Mouse (Mus musculus): ENCODE measurements at regions not wholly inside any gene's neighbourhood (a gene's known extent, or its start where the extent isn't known, plus 50 kb on each side); places are given as distances from the start of the nearest gene placed in this dataset.

- no peaks in the 10 kb centered on the region for H3K27me3 ChIP-seq
- no peaks in the 10 kb centered on the region for H3K4me1 ChIP-seq
- H3K27ac ChIP-seq (replicated peaks), result no peak overlapping the region
- no peak overlapping the region for H3K9ac ChIP-seq (replicated peaks)
- H3K36me3 ChIP-seq, result no peaks in the 10 kb centered on the region
- H3K9me3 ChIP-seq, result no peaks in the 10 kb centered on the region
- WGBS, result 80% methylated on average over 13 of the region's 13 CpGs
- H3K4me3 ChIP-seq, result no peak overlapping the region
- H3K4me2 ChIP-seq (replicated peaks), result no peak overlapping the region
- ATAC-seq (replicated peaks), result no peak
Observed at GRCm38 (mm10) chr10:24395999-24396784, 172.9 kb downstream of the Moxd1 start.

GRCm38 (mm10) chr10:24397125-24397524 is 173.8 kb downstream of the Moxd1 start:
- Histone ChIP-seq H3K27ac (replicated peaks) (no peak overlapping the region), H3K4me1 (no peaks in the 10 kb centered on the region), H3K4me3 (no peak overlapping the region), H3K27me3 (no peaks in the 10 kb centered on the region), H3K4me2 (replicated peaks) (no peak overlapping the region), H3K9me3 (no peaks in the 10 kb centered on the region), H3K9ac (replicated peaks) (no peak overlapping the region), H3K36me3 (no peaks in the 10 kb centered on the region)
- no peak for ATAC-seq (replicated peaks)
- 80% methylated on average over 2 of the region's 2 CpGs for WGBS

DNA sequence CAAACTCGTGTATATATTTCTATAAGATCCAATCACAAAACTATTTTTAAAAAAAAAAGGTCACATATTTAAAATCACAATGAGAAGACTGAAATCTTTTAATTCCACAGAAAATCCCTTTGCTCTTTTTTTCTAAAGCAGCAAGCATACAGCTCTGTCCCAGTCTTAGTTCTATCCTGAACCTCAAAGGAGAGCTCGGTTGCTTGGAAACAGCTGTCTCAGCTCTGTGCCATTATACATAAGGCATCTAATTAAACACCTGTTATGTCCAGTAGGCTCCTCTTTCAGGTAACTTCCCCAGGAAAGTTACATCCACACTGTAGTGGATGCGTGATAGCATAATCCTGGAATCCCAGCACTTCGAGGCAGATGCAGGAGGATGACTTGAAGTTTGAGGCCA is 181.5 kb downstream of the Moxd1 start:
- no peaks in the 10 kb centered on the region for H3K9me3 ChIP-seq
- H3K27me3 ChIP-seq, result no peaks in the 10 kb centered on the region
- H3K4me2 ChIP-seq (replicated peaks), result no peak overlapping the region
- no peak overlapping the region for H3K9ac ChIP-seq (replicated peaks)
- no peaks in the 10 kb centered on the region for H3K36me3 ChIP-seq
- peaks cover 5% of the 10 kb centered on the region; the same call in 1 of the 2 replicates for H3K4me1 ChIP-seq
- no peak overlapping the region for H3K4me3 ChIP-seq
- H3K27ac ChIP-seq (replicated peaks), result no peak overlapping the region
- no peak for ATAC-seq (replicated peaks)
- 63% methylated on average over 4 of the region's 4 CpGs for WGBS

DNA sequence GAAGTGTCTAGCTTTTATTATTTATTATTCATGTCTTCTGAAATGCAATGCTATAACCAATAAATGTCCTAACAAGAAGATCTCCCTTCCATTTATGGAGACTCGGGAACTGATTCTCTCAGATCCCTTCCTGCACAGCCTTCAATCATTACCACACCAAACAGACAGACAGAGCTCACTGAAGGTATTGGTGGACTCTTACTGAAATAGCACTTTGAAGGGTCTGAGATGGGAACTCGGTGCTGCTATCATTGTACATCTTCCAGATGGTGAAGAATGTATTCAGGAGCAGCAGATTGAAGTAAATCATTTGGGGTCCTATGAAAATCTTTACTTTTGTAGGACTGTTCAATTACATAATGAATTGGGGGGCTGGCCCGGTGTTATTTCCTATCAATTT is 183.6 kb downstream of the Moxd1 start:
- Histone ChIP-seq H3K4me2 (replicated peaks) (no peak overlapping the region), H3K9ac (replicated peaks) (no peak overlapping the region), H3K4me3 (no peak overlapping the region), H3K9me3 (no peaks in the 10 kb centered on the region), H3K27me3 (no peaks in the 10 kb centered on the region), H3K36me3 (no peaks in the 10 kb centered on the region), H3K27ac (replicated peaks) (no peak overlapping the region), H3K4me1 (peaks cover 5% of the 10 kb centered on the region; the same call in 1 of the 2 replicates)
- ATAC-seq (replicated peaks), result no peak
- 52% methylated on average over 3 of the region's 3 CpGs for WGBS

DNA sequence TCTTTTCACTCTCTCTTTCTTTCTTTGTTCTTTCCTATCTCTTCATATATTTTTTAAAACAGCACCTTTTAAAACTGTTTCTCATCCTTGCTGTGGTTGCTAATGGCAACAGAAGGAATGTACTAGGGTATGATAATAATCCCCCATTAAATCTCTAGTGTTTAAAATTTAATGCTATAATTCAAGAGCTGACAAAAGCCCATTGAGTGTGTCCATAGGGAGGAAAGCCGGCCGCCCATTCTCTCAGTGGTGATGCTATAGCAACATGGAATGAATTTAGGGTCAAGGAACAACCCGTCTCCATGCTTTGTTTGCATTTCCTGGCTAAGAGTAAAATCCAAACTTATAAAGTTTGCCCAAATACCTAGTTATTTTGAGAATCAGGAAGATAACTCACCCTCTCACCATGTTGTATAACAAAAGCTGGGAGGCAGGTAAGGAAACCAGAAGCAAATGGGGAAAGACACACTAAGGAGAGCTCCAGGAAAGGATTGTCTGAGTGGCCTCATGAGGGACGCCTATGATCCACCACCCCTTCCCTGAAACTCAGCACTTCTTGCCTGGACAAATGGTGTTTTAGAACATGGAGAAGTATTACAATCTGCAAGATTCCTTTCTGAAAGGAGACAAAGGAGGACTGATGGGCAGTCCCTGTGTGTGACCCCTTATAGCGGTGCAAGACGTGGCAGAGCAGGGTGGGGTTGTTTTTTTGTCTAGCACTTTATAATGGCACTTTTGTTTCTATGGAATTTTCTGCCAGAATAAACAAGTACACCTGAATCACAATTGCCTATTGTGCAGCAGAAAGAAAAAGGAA is 184.3 kb downstream of the Moxd1 start:
- no peaks in the 10 kb centered on the region for H3K27me3 ChIP-seq
- no peaks in the 10 kb centered on the region for H3K9me3 ChIP-seq
- no peak overlapping the region for H3K4me2 ChIP-seq (replicated peaks)
- ATAC-seq (replicated peaks), result no peak; the same call in 1 of the 2 replicates
- H3K27ac ChIP-seq (replicated peaks), result no peak overlapping the region
- H3K4me1 ChIP-seq, result peaks cover 5% of the 10 kb centered on the region; the same call in 1 of the 2 replicates
- WGBS, result 10% methylated on average over 6 of the region's 6 CpGs
- H3K36me3 ChIP-seq, result no peaks in the 10 kb centered on the region
- no peak overlapping the region for H3K4me3 ChIP-seq
- no peak overlapping the region for H3K9ac ChIP-seq (replicated peaks)

DNA sequence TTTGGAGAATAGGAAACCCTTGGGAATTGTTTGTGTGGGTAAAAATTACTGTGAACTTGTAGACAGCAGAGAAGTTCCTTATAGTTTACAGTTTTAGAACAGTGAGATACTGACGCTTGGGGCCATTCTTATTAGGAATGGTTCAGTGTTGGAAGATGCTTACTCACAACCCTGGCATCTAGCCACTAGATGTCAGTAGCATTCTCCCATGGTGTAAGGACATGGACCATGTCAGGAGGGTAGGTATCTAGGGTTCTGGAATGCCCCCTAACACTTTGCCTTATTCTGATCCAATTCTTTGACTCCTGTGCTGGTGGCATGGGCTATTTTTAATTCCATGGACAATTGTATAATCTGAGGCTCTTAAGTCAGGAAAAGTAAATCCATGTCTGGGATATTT is 185.3 kb upstream of the Ccn2 start:
- Histone ChIP-seq H3K27ac (replicated peaks) (no peak overlapping the region), H3K27me3 (no peaks in the 10 kb centered on the region), H3K4me1 (peaks cover 5% of the 10 kb centered on the region; the same call in 1 of the 2 replicates), H3K4me3 (no peak overlapping the region), H3K36me3 (no peaks in the 10 kb centered on the region), H3K9ac (replicated peaks) (no peak overlapping the region), H3K9me3 (no peaks in the 10 kb centered on the region), H3K4me2 (replicated peaks) (no peak overlapping the region)
- no peak for ATAC-seq (replicated peaks)
- WGBS, result 44% methylated on average over 1 of the region's 1 CpGs

DNA sequence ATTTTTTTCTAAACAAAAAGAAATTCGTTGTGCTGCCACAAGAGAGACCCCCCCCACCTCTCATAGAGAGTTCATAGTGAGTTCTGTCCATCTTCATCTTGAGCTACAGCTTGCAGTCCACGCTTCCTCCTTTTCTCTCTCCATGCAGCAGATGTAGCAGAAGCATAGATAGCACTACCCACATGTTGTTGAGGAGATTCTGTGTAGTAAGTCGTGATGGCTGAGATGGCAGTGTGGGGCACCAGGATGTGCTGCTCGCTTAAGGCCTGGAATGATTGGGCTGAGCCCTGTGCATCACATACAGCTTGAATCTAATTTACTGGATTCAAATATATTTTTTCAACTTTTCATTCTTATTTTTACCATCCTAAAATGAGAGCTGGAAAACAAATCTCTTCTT is 184.4 kb upstream of the Ccn2 start:
- H3K36me3 ChIP-seq, result no peaks in the 10 kb centered on the region
- H3K27me3 ChIP-seq, result no peaks in the 10 kb centered on the region
- H3K27ac ChIP-seq (replicated peaks), result no peak overlapping the region
- no peak for ATAC-seq (replicated peaks)
- no peak overlapping the region for H3K9ac ChIP-seq (replicated peaks)
- no peak overlapping the region for H3K4me2 ChIP-seq (replicated peaks)
- H3K4me1 ChIP-seq, result peaks cover 5% of the 10 kb centered on the region; the same call in 1 of the 2 replicates
- 92% methylated on average over 4 of the region's 4 CpGs for WGBS
- H3K9me3 ChIP-seq, result no peaks in the 10 kb centered on the region
- no peak overlapping the region for H3K4me3 ChIP-seq

DNA sequence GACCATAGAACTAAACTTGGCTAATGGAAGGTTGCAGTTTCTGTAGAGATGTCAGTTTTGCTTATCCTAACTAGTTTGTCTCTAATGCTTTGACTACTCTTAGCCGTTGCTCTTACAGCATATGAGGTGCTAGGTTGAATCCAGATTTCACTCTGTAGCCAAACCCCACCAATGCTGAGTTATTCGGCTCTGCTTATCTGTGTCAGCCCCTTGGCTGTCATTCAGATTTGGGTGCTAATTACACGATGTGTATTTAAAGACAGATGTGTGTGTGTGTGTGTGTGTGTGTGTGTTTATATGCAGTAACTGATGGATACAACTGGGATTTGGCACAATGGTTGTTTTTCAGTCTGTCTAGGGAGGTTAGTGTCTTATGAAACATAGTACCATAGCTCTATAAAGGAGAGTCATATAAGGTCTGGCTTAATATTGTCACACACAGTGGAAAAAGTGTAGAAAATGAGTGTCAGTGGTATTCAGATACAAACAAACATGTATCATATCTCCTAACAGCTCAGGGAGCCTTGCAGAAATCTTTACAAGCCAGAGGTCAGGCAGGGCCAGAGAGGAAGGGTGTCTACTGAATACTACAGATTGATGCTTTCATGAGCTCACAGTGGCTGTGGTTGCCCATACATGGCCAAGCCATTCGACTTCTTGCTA is 172.6 kb upstream of the Ccn2 start:
- H3K27ac ChIP-seq (replicated peaks), result no peak overlapping the region
- no peaks in the 10 kb centered on the region for H3K27me3 ChIP-seq
- no peak for ATAC-seq (replicated peaks)
- no peaks in the 10 kb centered on the region for H3K36me3 ChIP-seq
- no peak overlapping the region for H3K4me3 ChIP-seq
- no peak overlapping the region for H3K9ac ChIP-seq (replicated peaks)
- no peaks in the 10 kb centered on the region for H3K9me3 ChIP-seq
- WGBS, result 63% methylated on average over 4 of the region's 4 CpGs
- H3K4me2 ChIP-seq (replicated peaks), result no peak overlapping the region
- H3K4me1 ChIP-seq, result no peaks in the 10 kb centered on the region

GRCm38 (mm10) chr10:24433737-24434367 is 161.4 kb upstream of the Ccn2 start:
- H3K4me2 ChIP-seq (replicated peaks), result no peak overlapping the region
- no peak overlapping the region for H3K27ac ChIP-seq (replicated peaks)
- H3K36me3 ChIP-seq, result no peaks in the 10 kb centered on the region
- no peaks in the 10 kb centered on the region for H3K9me3 ChIP-seq
- no peak overlapping the region for H3K4me3 ChIP-seq
- no peaks in the 10 kb centered on the region for H3K4me1 ChIP-seq
- no peaks in the 10 kb centered on the region for H3K27me3 ChIP-seq
- ATAC-seq (replicated peaks), result no peak
- no peak overlapping the region for H3K9ac ChIP-seq (replicated peaks)

GRCm38 (mm10) chr10:24437177-24437576 is 158.1 kb upstream of the Ccn2 start:
- Histone ChIP-seq H3K4me2 (replicated peaks) (no peak overlapping the region), H3K4me1 (no peaks in the 10 kb centered on the region), H3K4me3 (no peak overlapping the region), H3K9me3 (no peaks in the 10 kb centered on the region), H3K27ac (replicated peaks) (no peak overlapping the region), H3K36me3 (no peaks in the 10 kb centered on the region), H3K27me3 (no peaks in the 10 kb centered on the region), H3K9ac (replicated peaks) (no peak overlapping the region)
- ATAC-seq (replicated peaks), result peak; percentile 57; the same call in 1 of the 2 replicates
- WGBS, result 58% methylated on average over 2 of the region's 2 CpGs

GRCm38 (mm10) chr10:24444572-24444971 is 150.7 kb upstream of the Ccn2 start:
- no peak for ATAC-seq (replicated peaks)
- 31% methylated on average over 1 of the region's 1 CpGs for WGBS

DNA sequence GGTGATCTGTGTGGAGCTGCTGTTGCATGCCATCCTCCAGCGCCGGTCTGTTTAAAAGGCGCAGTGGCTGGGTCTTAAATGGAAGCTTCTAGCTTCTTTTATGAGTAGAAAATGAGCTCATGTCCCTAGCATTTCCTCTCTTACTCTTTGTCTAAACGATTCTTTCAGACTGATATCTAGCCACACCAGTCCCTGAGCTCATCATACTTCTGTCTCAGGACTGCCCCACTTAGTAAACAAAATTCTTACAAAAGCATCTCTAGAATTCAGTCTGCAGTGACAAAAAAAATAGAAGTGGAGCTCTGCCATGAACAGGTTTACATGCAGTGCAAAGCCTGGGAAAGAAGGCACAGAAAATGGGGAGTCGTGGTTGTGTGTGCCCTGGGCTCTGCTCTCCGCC is 150.2 kb upstream of the Ccn2 start:
- Histone ChIP-seq H3K27me3 (no peaks in the 10 kb centered on the region), H3K4me2 (replicated peaks) (no peak overlapping the region), H3K4me3 (no peak overlapping the region), H3K9me3 (no peaks in the 10 kb centered on the region), H3K27ac (replicated peaks) (no peak overlapping the region), H3K9ac (replicated peaks) (no peak overlapping the region), H3K4me1 (no peaks in the 10 kb centered on the region), H3K36me3 (no peaks in the 10 kb centered on the region)
- ATAC-seq (replicated peaks), result no peak
- WGBS, result 79% methylated on average over 6 of the region's 6 CpGs

More at GRCm38 (mm10) chr10:24444572-24444971, 150.7 kb upstream of the Ccn2 start:
- H3K36me3 ChIP-seq, result no peaks in the 10 kb centered on the region
- H3K27me3 ChIP-seq, result no peaks in the 10 kb centered on the region
- H3K4me1 ChIP-seq, result no peaks in the 10 kb centered on the region
- H3K4me2 ChIP-seq (replicated peaks), result no peak overlapping the region
- H3K9me3 ChIP-seq, result no peaks in the 10 kb centered on the region
- H3K27ac ChIP-seq (replicated peaks), result no peak overlapping the region
- H3K4me3 ChIP-seq, result no peak overlapping the region
- H3K9ac ChIP-seq (replicated peaks), result no peak overlapping the region
